Mouse (Mus musculus) MEL (cell line): ENCODE measurements around the gene Sh3glb2. TPM values are rescaled to one million over a fixed set of nuclear protein-coding genes. Genes with fewer than 3 reads are reported as not detected.

ENCODE experiments used
- DNase-seq: peaks from one replicate; pipeline ENCODE4 v3.0.0; 2011; ENCODE audit warnings: low read depth, low spot score
- H3K27ac ChIP-seq: 2 replicates; pipeline ENCODE4 v1.5.1; 2012; ENCODE audit warnings: low read depth, mild to moderate bottlenecking, control low read depth, low read length, moderate library complexity; ENCODE audit not compliant: control insufficient read depth
- H3K27me3 ChIP-seq, 2 experiments: fragments of 150-350 bp in 1 of 2; sonication (generic) in 1 of 2; 2 replicates each; pipeline ENCODE4 v1.6.1; 2012; ENCODE audit warnings: low read length in 2 of 2, mild to moderate bottlenecking in 2 of 2, improper control_type of control experiment in 1 of 2, moderate library complexity in 1 of 2; ENCODE audit not compliant: insufficient read depth in 2 of 2, control insufficient read depth in 1 of 2
- H3K36me3 ChIP-seq, 2 experiments: 2 replicates each; pipeline ENCODE4 v1.6.1; 2012 to 2014; ENCODE audit warnings: low read length in 2 of 2, improper control_type of control experiment in 1 of 2, inconsistent platforms in 1 of 2, mild to moderate bottlenecking in 1 of 2; ENCODE audit not compliant: insufficient read depth in 2 of 2, control insufficient read depth in 1 of 2
- H3K4me1 ChIP-seq, 2 experiments: fragments of 150-350 bp in 1 of 2; sonication (generic) in 1 of 2; 2 replicates each; pipeline ENCODE4 v1.6.1; 2012; ENCODE audit warnings: low read length in 2 of 2, improper control_type of control experiment in 1 of 2, mild to moderate bottlenecking in 1 of 2; ENCODE audit not compliant: insufficient read depth in 2 of 2, control insufficient read depth in 1 of 2
- H3K4me3 ChIP-seq, 2 experiments: fragments of 150-350 bp in 1 of 2; sonication (generic) in 1 of 2; 2 replicates each; pipeline ENCODE4 v1.5.1; 2012; ENCODE audit warnings: low read depth in 2 of 2, low read length in 2 of 2, mild to moderate bottlenecking in 2 of 2, moderate library complexity in 2 of 2, control low read depth in 1 of 2, improper control_type of control experiment in 1 of 2; ENCODE audit not compliant: control insufficient read depth in 1 of 2, insufficient read depth in 1 of 2
- H3K79me2 ChIP-seq: 2 replicates; pipeline ENCODE4 v1.6.1; 2012; ENCODE audit warnings: mild to moderate bottlenecking, low read length, moderate library complexity; ENCODE audit not compliant: control insufficient read depth, poor library complexity, insufficient read depth
- H3K9ac ChIP-seq: 2 replicates; pipeline ENCODE4 v1.6.1; 2012; ENCODE audit warnings: low read depth, mild to moderate bottlenecking, control low read depth, low read length, moderate library complexity; ENCODE audit not compliant: control insufficient read depth, poor library complexity, severe bottlenecking
- H3K9me3 ChIP-seq: fragments of 150-350 bp; sonication (generic); replicated peaks from 2 replicates; pipeline ENCODE4 v1.6.1; 2012; ENCODE audit warnings: mild to moderate bottlenecking, low read length, improper control_type of control experiment, moderate library complexity; ENCODE audit not compliant: insufficient read depth
- CTCF ChIP-seq, 3 experiments: IDR thresholded peaks in 2 of 3; conservative IDR thresholded peaks in 1 of 3; 2 replicates each; pipeline ENCODE4 v1.5.1; 2011 to 2012; ENCODE audit warnings: low read length in 3 of 3, low read depth in 2 of 3, mild to moderate bottlenecking in 2 of 3, improper control_type of control experiment in 1 of 3, inconsistent platforms in 1 of 3, mixed read lengths in 1 of 3, moderate library complexity in 1 of 3; ENCODE audit not compliant: control insufficient read depth in 1 of 3, insufficient read depth in 1 of 3, poor library complexity in 1 of 3, severe bottlenecking in 1 of 3
- E2F4 ChIP-seq: IDR thresholded peaks from 2 replicates; pipeline ENCODE4 v1.6.1; 2011; ENCODE audit warnings: low read depth, low read length, improper control_type of control experiment, borderline replicate concordance
- ELF1 ChIP-seq: IDR thresholded peaks from 2 replicates; pipeline ENCODE4 v1.6.1; 2014; ENCODE audit warnings: low read depth, mild to moderate bottlenecking, inconsistent platforms, low read length, improper control_type of control experiment, moderate library complexity
- EP300 ChIP-seq, 2 experiments: IDR thresholded peaks; 2 replicates each; pipeline ENCODE4 v1.6.1; 2011; ENCODE audit warnings: improper control_type of control experiment in 2 of 2, low read length in 2 of 2, low read depth in 1 of 2, mild to moderate bottlenecking in 1 of 2
- GABPA ChIP-seq: IDR thresholded peaks from 2 replicates; pipeline ENCODE4 v1.6.1; 2012; ENCODE audit warnings: low read depth, mild to moderate bottlenecking, inconsistent platforms, low read length, improper control_type of control experiment, moderate library complexity
- GATA1 ChIP-seq: IDR thresholded peaks from 2 replicates; pipeline ENCODE4 v1.6.1; 2011; ENCODE audit warnings: low read depth, low read length, improper control_type of control experiment
- HCFC1 ChIP-seq: IDR thresholded peaks from 2 replicates; pipeline ENCODE4 v1.6.1; 2012; ENCODE audit warnings: low read depth, mild to moderate bottlenecking, inconsistent platforms, low read length, improper control_type of control experiment, moderate library complexity
- KAT2A ChIP-seq: conservative IDR thresholded peaks from 2 replicates; pipeline ENCODE4 v1.6.1; 2012; ENCODE audit warnings: low read depth, low read length, improper control_type of control experiment, inconsistent platforms
- MAFK ChIP-seq: IDR thresholded peaks from 2 replicates; pipeline ENCODE4 v1.6.1; 2011; ENCODE audit warnings: low read depth, mild to moderate bottlenecking, low read length, improper control_type of control experiment, borderline replicate concordance
- MAX ChIP-seq: IDR thresholded peaks from 2 replicates; pipeline ENCODE4 v1.6.1; 2011; ENCODE audit warnings: low read length, improper control_type of control experiment
- MAZ ChIP-seq: IDR thresholded peaks from 2 replicates; pipeline ENCODE4 v1.6.1; 2012; ENCODE audit warnings: low read depth, mild to moderate bottlenecking, inconsistent platforms, low read length, improper control_type of control experiment
- MEF2A ChIP-seq: IDR thresholded peaks from 2 replicates; pipeline ENCODE4 v1.6.1; 2014; ENCODE audit warnings: low read depth, mild to moderate bottlenecking, inconsistent platforms, low read length, improper control_type of control experiment; ENCODE audit not compliant: poor library complexity, insufficient replicate concordance, severe bottlenecking; ENCODE audit errors: extremely low read depth
- MXI1 ChIP-seq: IDR thresholded peaks from 2 replicates; pipeline ENCODE4 v1.6.1; 2011; ENCODE audit warnings: mild to moderate bottlenecking, low read depth, low read length, improper control_type of control experiment
- MYB ChIP-seq: IDR thresholded peaks from 2 replicates; pipeline ENCODE4 v1.6.1; 2011; ENCODE audit warnings: mild to moderate bottlenecking, low read depth, low read length, improper control_type of control experiment
- MYC ChIP-seq: IDR thresholded peaks from 2 replicates; pipeline ENCODE4 v1.6.1; 2011; ENCODE audit warnings: low read depth, mild to moderate bottlenecking, low read length, improper control_type of control experiment, moderate library complexity
- NELFE ChIP-seq: IDR thresholded peaks from 2 replicates; pipeline ENCODE4 v1.6.1; 2011; ENCODE audit warnings: low read depth, low read length, improper control_type of control experiment
- NRF1 ChIP-seq: IDR thresholded peaks from 2 replicates; pipeline ENCODE4 v1.6.1; 2014; ENCODE audit warnings: low read depth, mild to moderate bottlenecking, inconsistent platforms, low read length, improper control_type of control experiment, moderate library complexity; ENCODE audit not compliant: poor library complexity, insufficient read depth, severe bottlenecking
- POLR2A ChIP-seq, 2 experiments: IDR thresholded peaks; 2 replicates each; pipeline ENCODE4 v1.6.1; 2011 to 2012; ENCODE audit warnings: low read length in 2 of 2, mild to moderate bottlenecking in 2 of 2, control low read depth in 1 of 2, improper control_type of control experiment in 1 of 2, low read depth in 1 of 2, moderate library complexity in 1 of 2; ENCODE audit not compliant: control insufficient read depth in 1 of 2, insufficient read depth in 1 of 2, poor library complexity in 1 of 2
- SIN3A ChIP-seq: IDR thresholded peaks from 2 replicates; pipeline ENCODE4 v1.6.1; 2012; ENCODE audit warnings: low read length, improper control_type of control experiment, inconsistent platforms
- TAL1 ChIP-seq: IDR thresholded peaks from 2 replicates; pipeline ENCODE4 v1.6.1; 2012; ENCODE audit warnings: mild to moderate bottlenecking, inconsistent platforms, low read length, moderate library complexity, mixed read lengths
- TBP ChIP-seq: IDR thresholded peaks from 2 replicates; pipeline ENCODE4 v1.8.0; 2011; ENCODE audit warnings: low read depth, low read length, improper control_type of control experiment
- UBTF ChIP-seq: IDR thresholded peaks from 2 replicates; pipeline ENCODE4 v1.6.1; 2012; ENCODE audit warnings: low read depth, mild to moderate bottlenecking, inconsistent platforms, low read length, improper control_type of control experiment, moderate library complexity, borderline replicate concordance; ENCODE audit not compliant: insufficient read depth
- ZC3H11A ChIP-seq: IDR thresholded peaks from 2 replicates; pipeline ENCODE4 v1.6.1; 2012; ENCODE audit warnings: low read depth, mild to moderate bottlenecking, inconsistent platforms, low read length, improper control_type of control experiment
- ZKSCAN1 ChIP-seq: IDR thresholded peaks from 2 replicates; pipeline ENCODE4 v1.6.1; 2012; ENCODE audit warnings: low read depth, mild to moderate bottlenecking, inconsistent platforms, low read length, improper control_type of control experiment, moderate library complexity
- ZMIZ1 ChIP-seq: IDR thresholded peaks from 2 replicates; pipeline ENCODE4 v1.6.1; 2012; ENCODE audit warnings: low read depth, mild to moderate bottlenecking, inconsistent platforms, low read length, improper control_type of control experiment, moderate library complexity
- ZNF384 ChIP-seq: IDR thresholded peaks from 2 replicates; pipeline ENCODE4 v1.6.1; 2012; ENCODE audit warnings: low read depth, mild to moderate bottlenecking, inconsistent platforms, low read length, improper control_type of control experiment
- polyA plus RNA-seq, 2 experiments: library from polyadenylated mRNA; stranded (reverse) in 1 of 2; unstranded in 1 of 2; fragments of >175 nt in 1 of 2; fragments of >200 nt in 1 of 2; gene quantifications; 2 replicates each; pipeline versions ENCODE4 v1.2.1 to v1.2.4; 2012; ENCODE audit warnings: low replicate concordance in 2 of 2, low read depth in 1 of 2; ENCODE audit not compliant: insufficient read length in 2 of 2, insufficient read depth in 1 of 2, missing spikeins in 1 of 2
- total RNA-seq: library from RNA; depleted of rRNA; stranded (reverse); fragments of 300-350 nt; gene quantifications from 2 replicates; pipeline ENCODE4 v1.2.3, GENCODE M21; 2012; rRNA removed

Gene Sh3glb2
- total RNA-seq (38.5 and 48.0 TPM in 2 replicates), polyA plus RNA-seq (10 to 100 TPM in 1 of 2 experiments, not detected in 1; 60.1 TPM)

GRCm38 (mm10) chr2:30358533-30359531 lies at the start of gene Sh3glb2:
TSS of gene Sh3glb2 (minus strand) at chr2:30359337.
- H3K4me1 ChIP-seq, result peaks cover 0 to 15% of the 10 kb centered on the region in 2 experiments; a peak in 2 of 4 replicates
- no peaks in the 10 kb centered on the region for H3K27me3 ChIP-seq
- 0 out of 2 replicates have a peak, but pooled peaks have one; percentile 36 for TF ChIP-seq ZMIZ1
- peak; percentile 64 to 82; a peak in 3 of 4 replicates for TF ChIP-seq POLR2A (IDR thresholded peaks at IDR 0.05; ENCODE audit: control insufficient read depth in 1 of 2, insufficient read depth in 1 of 2, low read depth in 1 of 2, low read length in 2 of 2, poor library complexity in 1 of 2)
- peak; percentile 75; the same call in 1 of the 2 replicates for TF ChIP-seq MAZ
- TF ChIP-seq GATA1, result no peak
- peak; percentile 38; the same call in 1 of the 2 replicates for TF ChIP-seq HCFC1
- peak; percentile 60; the same call in 1 of the 2 replicates for TF ChIP-seq NRF1
- no peak for TF ChIP-seq MYB
- TF ChIP-seq NELFE, result peak; percentile 76
- 0 out of 2 replicates have a peak, but pooled peaks have one; percentile 19 for TF ChIP-seq MAX
- TF ChIP-seq CTCF (IDR thresholded peaks at IDR 0.05 in 2 of 3, conservative IDR thresholded peaks at IDR 0.05 in 1 of 3; ENCODE audit: control insufficient read depth in 1 of 3, insufficient read depth in 1 of 3, low read depth in 2 of 3, low read length in 3 of 3, poor library complexity in 1 of 3, severe bottlenecking in 1 of 3), result peak in 2 of 3 experiments; percentile 47 to 61; a peak in 5 of 6 replicates
- TF ChIP-seq SIN3A, result peak; percentile 44; the same call in 1 of the 2 replicates
- TF ChIP-seq MYC, result no peak
- TF ChIP-seq MEF2A, result no peak
- peak within 1 kb of the TSS; percentile 73 for H3K9ac ChIP-seq
- peak within 1 kb of the TSS; percentile 81 to 83 for H3K4me3 ChIP-seq
- DNase-seq, result peak; percentile 80
- H3K36me3 ChIP-seq, result peaks cover 0 to 3% of the 10 kb centered on the region in 2 experiments; a peak in 2 of 4 replicates
- peak within 1 kb of the TSS; percentile 13; the same call in 1 of the 2 replicates for H3K27ac ChIP-seq
- no peaks in the 10 kb centered on the region for H3K9me3 ChIP-seq
- no peaks in the 10 kb centered on the region; the same call in 1 of the 2 replicates for H3K79me2 ChIP-seq

DNA sequence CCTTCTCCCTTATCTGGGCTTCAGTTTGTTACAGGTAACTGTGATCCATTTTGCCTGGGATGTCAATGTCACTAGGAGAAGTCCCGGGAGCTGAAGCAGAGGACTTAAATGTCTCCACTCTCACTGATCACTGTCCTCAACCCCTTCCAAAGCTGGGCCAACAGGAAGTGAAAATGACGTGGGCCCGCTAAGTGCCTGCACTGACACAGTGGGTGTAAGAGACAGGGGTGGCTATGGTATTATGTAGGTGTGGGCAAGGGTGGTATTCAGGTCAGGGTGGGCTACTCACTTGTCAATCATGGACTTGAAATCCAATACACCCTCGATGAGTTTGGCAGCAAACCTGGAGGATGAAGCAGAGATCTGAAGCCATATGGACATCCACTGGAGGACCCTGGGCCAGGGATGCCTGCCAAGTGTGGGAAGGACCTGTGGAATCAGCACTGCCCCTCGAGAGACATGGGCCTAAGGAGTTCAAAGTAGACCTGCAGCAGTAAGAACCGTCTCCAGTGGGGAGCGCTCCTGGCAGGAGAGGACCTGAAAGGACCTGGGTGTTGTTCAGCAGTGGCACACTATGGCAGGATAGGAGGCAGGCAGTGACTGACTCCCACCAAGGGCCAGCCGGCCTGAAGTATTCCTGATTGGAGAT lies 49.4 kb upstream of the Sh3glb2 start:
- H3K27ac ChIP-seq, result no peak overlapping the region
- H3K9ac ChIP-seq, result no peak overlapping the region
- no peaks in the 10 kb centered on the region for H3K27me3 ChIP-seq
- H3K4me3 ChIP-seq, result no peak overlapping the region
- H3K79me2 ChIP-seq, result no peaks in the 10 kb centered on the region
- H3K9me3 ChIP-seq, result no peaks in the 10 kb centered on the region
- peaks cover 0 to 3% of the 10 kb centered on the region in 2 experiments; a peak in 2 of 4 replicates for H3K36me3 ChIP-seq
- no peaks in the 10 kb centered on the region for H3K4me1 ChIP-seq
- TF ChIP-seq ZKSCAN1 (no peak), MAFK (no peak), ZC3H11A (no peak), CTCF (IDR thresholded peaks at IDR 0.05 in 2 of 3, conservative IDR thresholded peaks at IDR 0.05 in 1 of 3; ENCODE audit: control insufficient read depth in 1 of 3, insufficient read depth in 1 of 3, low read depth in 2 of 3, low read length in 3 of 3, poor library complexity in 1 of 3, severe bottlenecking in 1 of 3) (no peak), MYB (no peak), ELF1 (no peak), TBP (no peak), KAT2A (no peak), EP300 (IDR thresholded peaks at IDR 0.05; ENCODE audit: low read depth in 1 of 2, low read length in 2 of 2) (no peak), NRF1 (no peak), UBTF (no peak), TAL1 (no peak), MXI1 (no peak), GABPA (no peak), E2F4 (no peak), ZNF384 (no peak)
- DNase-seq, result no peak
